Mouse (Mus musculus) stomach, embryonic 15.5 days (tissue): Measurements from ENCODE around the gene Hmgcl. TPM values are rescaled to one million over a fixed set of nuclear protein-coding genes. Genes with fewer than 3 reads are reported as not detected.

ENCODE experiments used
- ATAC-seq: fragments of 200-750 bp; cut with Nextera tagmentation; 2 replicates; pipeline ENCODE4 v1.8.0; 2017; ENCODE audit warnings: low read depth, moderate number of reproducible peaks, moderate TSS enrichment; ENCODE audit not compliant: insufficient read depth, low FRiP score
- H3K27ac ChIP-seq: fragments of 300-500 bp; sonication (generic); 2 replicates; pipeline ENCODE4 v1.5.1; 2015; ENCODE audit warnings: mild to moderate bottlenecking, inconsistent platforms
- H3K27me3 ChIP-seq: fragments of 300-500 bp; sonication (generic); replicated peaks from 2 replicates; pipeline ENCODE4 v1.6.1; 2015; ENCODE audit warnings: inconsistent platforms
- H3K36me3 ChIP-seq: fragments of 300-500 bp; sonication (generic); 2 replicates; pipeline ENCODE4 v1.6.1; 2015; ENCODE audit warnings: inconsistent platforms
- H3K4me1 ChIP-seq: fragments of 300-500 bp; sonication (generic); 2 replicates; pipeline ENCODE4 v1.6.1; 2015; ENCODE audit warnings: inconsistent platforms
- H3K4me2 ChIP-seq: fragments of 300-500 bp; sonication (generic); 2 replicates; pipeline ENCODE4 v1.6.1; 2015; ENCODE audit warnings: mild to moderate bottlenecking, inconsistent platforms
- H3K4me3 ChIP-seq: fragments of 300-500 bp; sonication (generic); replicated peaks from 2 replicates; pipeline ENCODE4 v1.5.1; 2015; ENCODE audit warnings: inconsistent platforms
- H3K9ac ChIP-seq: fragments of 300-500 bp; sonication (generic); 2 replicates; pipeline ENCODE4 v1.6.1; 2015; ENCODE audit warnings: inconsistent platforms
- H3K9me3 ChIP-seq: fragments of 300-500 bp; sonication (generic); 2 replicates; pipeline ENCODE4 v1.6.1; 2016; ENCODE audit warnings: inconsistent platforms
- WGBS: fragments of 180-500 bp; shearing (Covaris S2); methylation state at CpG from one replicate; pipeline ENCODE4 v1.1.7; 2015; 5-methylcytosine and 5-hydroxymethylcytosine counted together
- polyA plus RNA-seq: library from polyadenylated mRNA; unstranded; fragments of >200 nt; fragmentation: Nextera tagmentation; extraction: Ambion mirVana; gene quantifications from 2 replicates; pipeline ENCODE4 v1.2.1, GENCODE M21; 2015

Hmgcl gene
- polyA plus RNA-seq, result 88.5 and 90.4 TPM in 2 replicates

GRCm38 (mm10) chr4:135946278-135946658, at the start of gene Hmgcl:
TSS of gene Hmgcl (plus strand) at chr4:135946448.
- Histone ChIP-seq H3K4me2 (peak within 1 kb of the TSS; percentile 76), H3K4me3 (peak within 1 kb of the TSS; percentile 84), H3K9me3 (no peaks in the 10 kb centered on the region), H3K27me3 (no peaks in the 10 kb centered on the region), H3K27ac (peak within 1 kb of the TSS; percentile 64), H3K4me1 (peaks cover 14% of the 10 kb centered on the region), H3K9ac (peak within 1 kb of the TSS; percentile 75), H3K36me3 (0 out of 2 replicates have a peak, but pooled peaks cover under 1% of the 10 kb centered on the region)
- WGBS, result under 1% methylated on average over 23 of the region's 23 CpGs
- peak; percentile 91 for ATAC-seq

GRCm38 (mm10) chr4:135898380-135899049, 47.7 kb upstream of the Hmgcl start:
- Histone ChIP-seq H3K27me3 (no peaks in the 10 kb centered on the region), H3K36me3 (no peaks in the 10 kb centered on the region), H3K27ac (no peak overlapping the region), H3K9ac (no peak overlapping the region), H3K4me3 (no peak overlapping the region), H3K4me1 (no peaks in the 10 kb centered on the region), H3K4me2 (no peak overlapping the region), H3K9me3 (no peaks in the 10 kb centered on the region)
- 60% methylated on average over 9 of the region's 9 CpGs for WGBS
- ATAC-seq, result peak; percentile 70

DNA sequence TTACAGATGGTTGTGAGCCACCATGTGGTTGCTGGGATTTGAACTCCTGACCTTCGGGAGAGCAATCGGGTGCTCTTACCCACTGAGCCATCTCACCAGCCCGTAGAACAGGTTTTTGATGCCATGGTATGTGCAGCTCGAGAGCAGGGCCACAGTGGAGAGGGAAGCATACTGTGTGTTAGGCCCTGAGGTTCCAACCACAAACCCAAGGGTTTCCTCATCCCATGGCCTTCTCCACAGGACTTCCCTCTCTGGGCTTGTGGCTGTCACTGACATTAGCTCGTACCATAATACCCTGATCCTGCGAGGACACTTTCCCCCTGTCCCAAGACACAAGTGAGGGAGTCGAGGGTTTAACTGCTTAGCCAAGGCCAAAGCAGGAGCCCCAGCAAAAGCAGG, 47.2 kb upstream of the Hmgcl start:
- 77% methylated on average over 7 of the region's 7 CpGs for WGBS
- ATAC-seq, result no peak
- Histone ChIP-seq H3K36me3 (no peaks in the 10 kb centered on the region), H3K4me3 (no peak overlapping the region), H3K9ac (no peak overlapping the region), H3K27me3 (no peaks in the 10 kb centered on the region), H3K27ac (no peak overlapping the region), H3K9me3 (no peaks in the 10 kb centered on the region), H3K4me1 (no peaks in the 10 kb centered on the region), H3K4me2 (no peak overlapping the region)

DNA sequence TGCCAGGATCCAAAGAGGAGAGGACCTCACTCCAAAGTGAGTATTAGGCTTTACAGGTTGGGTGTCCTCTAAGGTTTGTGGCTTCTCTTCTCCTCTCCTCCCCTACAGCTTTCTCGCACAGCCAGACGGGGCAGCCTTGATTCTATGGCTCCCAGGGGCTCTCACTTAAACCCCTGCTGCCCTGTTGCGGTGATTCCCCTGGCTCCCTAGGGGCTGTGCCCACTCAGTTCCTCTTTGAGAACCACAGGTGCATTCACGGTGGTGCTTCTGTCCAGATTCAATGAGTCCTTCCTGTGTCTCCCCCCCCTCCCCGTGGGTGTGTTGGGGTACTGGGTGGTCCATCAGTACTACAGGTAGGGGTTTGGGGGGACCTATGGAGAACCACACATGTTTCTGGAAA, 46.2 kb upstream of the Hmgcl start:
- Histone ChIP-seq H3K4me3 (no peak overlapping the region), H3K27ac (no peak overlapping the region), H3K36me3 (no peaks in the 10 kb centered on the region), H3K4me1 (no peaks in the 10 kb centered on the region), H3K9ac (no peak overlapping the region), H3K4me2 (no peak overlapping the region), H3K9me3 (no peaks in the 10 kb centered on the region), H3K27me3 (no peaks in the 10 kb centered on the region)
- no peak for ATAC-seq
- 77% methylated on average over 5 of the region's 5 CpGs for WGBS

- Histone ChIP-seq H3K36me3 (no peaks in the 10 kb centered on the region), H3K9ac (no peak overlapping the region), H3K27me3 (no peaks in the 10 kb centered on the region), H3K4me2 (no peak overlapping the region), H3K4me1 (no peaks in the 10 kb centered on the region), H3K9me3 (no peaks in the 10 kb centered on the region), H3K4me3 (no peak overlapping the region), H3K27ac (no peak overlapping the region)
- WGBS, result 84% methylated on average over 4 of the region's 4 CpGs
- no peak for ATAC-seq
These were observed 43.5 kb upstream of the Hmgcl start for GRCm38 (mm10) chr4:135902606-135903242.

- Histone ChIP-seq H3K36me3 (no peaks in the 10 kb centered on the region), H3K4me2 (no peak overlapping the region), H3K4me1 (no peaks in the 10 kb centered on the region), H3K9me3 (no peaks in the 10 kb centered on the region), H3K9ac (no peak overlapping the region), H3K27me3 (no peaks in the 10 kb centered on the region), H3K4me3 (no peak overlapping the region), H3K27ac (no peak overlapping the region)
- no peak for ATAC-seq
- 50% methylated on average over 1 of the region's 1 CpGs for WGBS
These were observed 41.4 kb upstream of the Hmgcl start for GRCm38 (mm10) chr4:135904810-135905209.

GRCm38 (mm10) chr4:135906633-135907032, 39.6 kb upstream of the Hmgcl start:
- no peak for ATAC-seq
- no peak overlapping the region for H3K27ac ChIP-seq
- H3K4me3 ChIP-seq, result no peak overlapping the region
- H3K9me3 ChIP-seq, result no peaks in the 10 kb centered on the region
- no peaks in the 10 kb centered on the region for H3K27me3 ChIP-seq
- H3K4me1 ChIP-seq, result no peaks in the 10 kb centered on the region
- no peak overlapping the region for H3K4me2 ChIP-seq
- WGBS, result 75% methylated on average over 3 of the region's 3 CpGs
- no peaks in the 10 kb centered on the region for H3K36me3 ChIP-seq
- H3K9ac ChIP-seq, result no peak overlapping the region

GRCm38 (mm10) chr4:135909326-135910066, 36.8 kb upstream of the Hmgcl start:
- H3K9me3 ChIP-seq, result no peaks in the 10 kb centered on the region
- H3K4me2 ChIP-seq, result no peak overlapping the region
- H3K4me1 ChIP-seq, result no peaks in the 10 kb centered on the region
- no peak overlapping the region for H3K4me3 ChIP-seq
- no peak for ATAC-seq
- H3K27me3 ChIP-seq, result no peaks in the 10 kb centered on the region
- no peak overlapping the region for H3K9ac ChIP-seq
- no peaks in the 10 kb centered on the region for H3K36me3 ChIP-seq
- H3K27ac ChIP-seq, result no peak overlapping the region
- 32% methylated on average over 13 of the region's 13 CpGs for WGBS

- Histone ChIP-seq H3K4me1 (no peaks in the 10 kb centered on the region), H3K9ac (no peak overlapping the region), H3K9me3 (no peaks in the 10 kb centered on the region), H3K36me3 (no peaks in the 10 kb centered on the region), H3K27me3 (no peaks in the 10 kb centered on the region), H3K4me2 (no peak overlapping the region), H3K27ac (peak overlapping the region; percentile 16; the same call in 1 of the 2 replicates), H3K4me3 (no peak overlapping the region)
- ATAC-seq, result no peak
- WGBS, result 60% methylated on average over 7 of the region's 7 CpGs
These were observed 34.7 kb upstream of the Hmgcl start for GRCm38 (mm10) chr4:135911531-135911930.

DNA sequence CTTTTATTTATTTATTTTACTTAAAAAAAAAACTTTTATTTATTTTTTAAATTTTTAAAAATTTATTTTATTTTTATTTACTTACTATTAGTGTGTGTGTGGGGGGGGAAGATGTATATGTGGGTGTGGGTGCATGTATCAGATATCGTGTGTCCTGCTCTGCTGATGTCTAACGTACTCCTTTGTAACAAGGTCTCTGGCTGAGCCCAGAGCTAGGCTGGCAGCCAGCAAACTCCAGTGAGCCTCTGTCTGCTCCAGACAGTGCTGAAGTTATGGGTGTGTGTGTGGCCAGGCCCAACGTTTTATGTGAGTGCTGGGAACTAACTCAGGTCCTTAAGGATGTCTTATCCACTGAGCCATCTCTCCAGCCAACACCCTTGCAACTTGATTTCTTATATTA, 34.1 kb upstream of the Hmgcl start:
- Histone ChIP-seq H3K4me2 (no peak overlapping the region), H3K36me3 (no peaks in the 10 kb centered on the region), H3K4me3 (no peak overlapping the region), H3K9ac (no peak overlapping the region), H3K27me3 (no peaks in the 10 kb centered on the region), H3K27ac (no peak overlapping the region), H3K9me3 (no peaks in the 10 kb centered on the region), H3K4me1 (no peaks in the 10 kb centered on the region)
- no peak for ATAC-seq
- 46% methylated on average over 3 of the region's 3 CpGs for WGBS

DNA sequence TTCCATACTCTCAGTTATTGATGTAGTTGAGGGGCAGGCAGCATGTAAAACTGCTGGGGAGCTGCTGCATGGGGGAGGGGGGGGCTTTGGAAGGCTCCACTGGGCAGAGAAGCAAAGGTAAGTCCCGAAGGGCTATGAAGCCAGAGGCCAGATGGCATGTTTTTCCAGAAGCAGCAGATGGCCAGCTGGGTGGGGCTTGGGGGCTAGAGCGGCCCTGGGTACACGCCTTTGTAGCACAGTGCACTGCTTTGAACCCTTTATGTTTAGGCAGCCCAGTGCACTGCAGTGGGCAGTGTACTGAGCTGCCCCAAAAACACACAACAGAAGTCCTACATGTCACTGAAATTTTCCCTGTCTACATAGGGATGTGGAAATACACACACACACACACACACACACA, 33.4 kb upstream of the Hmgcl start:
- Histone ChIP-seq H3K9ac (no peak overlapping the region), H3K4me1 (no peaks in the 10 kb centered on the region), H3K27me3 (no peaks in the 10 kb centered on the region), H3K36me3 (no peaks in the 10 kb centered on the region), H3K4me3 (no peak overlapping the region), H3K27ac (no peak overlapping the region), H3K4me2 (no peak overlapping the region), H3K9me3 (no peaks in the 10 kb centered on the region)
- WGBS, result 23% methylated on average over 3 of the region's 3 CpGs
- no peak for ATAC-seq

- Histone ChIP-seq H3K27ac (no peak overlapping the region), H3K4me1 (no peaks in the 10 kb centered on the region), H3K4me3 (no peak overlapping the region), H3K9me3 (no peaks in the 10 kb centered on the region), H3K4me2 (no peak overlapping the region), H3K36me3 (no peaks in the 10 kb centered on the region), H3K27me3 (no peaks in the 10 kb centered on the region), H3K9ac (no peak overlapping the region)
- 59% methylated on average over 4 of the region's 4 CpGs for WGBS
- no peak for ATAC-seq
These were observed 32.8 kb upstream of the Hmgcl start for GRCm38 (mm10) chr4:135913433-135913832.
